Mouse (Mus musculus) gastrocnemius, postnatal 36 days (tissue): ENCODE results near the gene Slc39a1. TPM values are rescaled to one million over a fixed set of nuclear protein-coding genes. Genes with fewer than 3 reads are reported as not detected.

Experiments
- DNase-seq, 2 experiments: peaks; one replicate each; pipeline ENCODE4 v3.0.0; 2022
- intact Hi-C: fragments of 180-260 bp; cut with DNase I; formaldehyde crosslinking; loops from one replicate; pipeline ENCODE4 v1.15.1; 2025
- microRNA-seq, 2 experiments: library from miRNA; unstranded; fragments of <30 nt; microRNA quantifications; one replicate each; pipeline ENCODE4 v1.2.0; 2021
- total RNA-seq, 2 experiments: library from RNA; stranded (reverse); gene quantifications; 2 replicates each; pipeline ENCODE4 v1.2.3; 2021

Slc39a1 gene
- total RNA-seq, 2 experiments from 2014 or later, result 47.5 to 48.3 TPM

- DNase-seq, result no peak
- intact Hi-C loops, result no loop called here
Measured at GRCm38 (mm10) chr3:90291982-90292344, 44.0 kb downstream of the Slc39a1 start.

GRCm38 (mm10) chr3:90292345-90293275 is 44.6 kb downstream of the Slc39a1 start, which contains the start of gene Gatad2b:
Gene Gatad2b (plus strand): TSS chr3:90293178.
- intact Hi-C loops, result no loop called here
- DNase-seq, result peak; percentile 97 to 98

DNA sequence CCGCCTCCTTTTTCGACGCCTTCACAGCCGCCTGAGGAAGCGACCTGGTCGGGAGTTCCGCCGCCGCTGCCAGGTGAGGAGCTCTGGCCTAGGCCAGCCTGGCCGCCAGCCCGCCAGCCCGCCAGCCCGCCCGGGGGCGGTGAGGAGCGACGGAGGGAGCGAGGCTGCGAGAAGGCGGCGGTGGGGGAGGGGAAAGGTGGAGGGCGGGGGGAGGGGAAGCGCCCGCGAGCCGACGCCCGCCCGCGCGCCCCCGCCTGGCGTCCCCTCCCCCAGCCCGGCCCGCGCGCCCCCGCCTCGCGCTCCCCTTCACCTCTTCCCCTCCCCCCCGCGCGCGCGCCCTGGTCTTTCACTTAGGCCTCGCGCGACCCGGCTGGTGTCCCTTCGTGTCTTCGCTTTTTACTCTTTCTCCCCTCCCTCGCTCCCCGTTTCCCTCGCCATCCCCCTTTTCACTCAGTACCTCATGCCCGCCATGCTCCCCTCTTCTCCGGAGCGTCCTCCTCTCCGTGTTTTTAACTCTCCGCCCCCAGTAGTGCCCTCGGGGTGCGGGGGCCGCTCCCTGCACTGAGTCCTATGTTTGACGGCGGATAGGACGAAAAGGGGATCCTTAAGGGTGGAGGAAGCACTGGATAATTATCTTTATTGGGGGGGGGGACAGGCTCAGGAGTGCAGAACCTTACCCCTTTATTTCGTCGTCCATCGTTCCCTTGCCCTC is 45.5 kb downstream of the Slc39a1 start:
- peak; percentile 33 to 49 for DNase-seq
- intact Hi-C loops, result no loop called here

DNA sequence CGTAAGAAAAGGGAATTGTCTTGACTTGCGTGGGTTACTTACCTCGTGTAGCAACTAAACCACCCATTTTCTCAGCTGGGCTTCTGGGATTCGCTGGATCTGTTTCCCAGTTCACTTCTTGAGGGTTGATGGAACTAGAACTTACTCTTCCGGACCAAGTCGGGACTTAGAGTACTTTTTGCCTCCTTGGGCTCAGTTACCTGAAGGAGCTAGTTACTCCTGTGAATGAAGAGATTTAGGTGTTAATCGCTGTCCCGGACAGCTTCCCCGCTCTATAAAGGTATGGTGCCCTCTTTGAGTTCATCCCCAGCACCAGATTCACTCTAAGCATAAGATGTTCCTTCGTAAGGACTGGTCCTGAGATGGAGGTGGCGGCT is 46.1 kb downstream of the Slc39a1 start:
- DNase-seq, result no peak
- intact Hi-C loops, result no loop called here

- intact Hi-C loops, result no loop called here
- no peak for DNase-seq
Measured at GRCm38 (mm10) chr3:90294651-90295050, 46.7 kb downstream of the Slc39a1 start.

Small RNAs within 50 kb of the gene (microRNA-seq; reads per million reads assigned to microRNA genes)
- gene Mir7012, result 0 reads per million in 2 experiments

Other genes starting within 250 kb of the Slc39a1 start
- gene Hax1, start 249.4 kb upstream of the Slc39a1 start, total RNA-seq, result 10 to 100 TPM; 41.9 to 49.5 TPM
- gene 4933434E20Rik, start 196.5 kb upstream of the Slc39a1 start, total RNA-seq, result 10 to 100 TPM; 78.1 to 90.6 TPM
- gene Ubap2l, start 195.5 kb upstream of the Slc39a1 start, total RNA-seq, result 10 to 100 TPM; 80.6 to 90.5 TPM
- 100 to 1,000 TPM; 150 to 798 TPM for gene Tpm3, start 175.5 kb upstream of the Slc39a1 start, total RNA-seq
- gene Nup210l, start 144.0 kb upstream of the Slc39a1 start, total RNA-seq, result under 1 TPM in 1 of 2 experiments, not detected in 1; 0.05 TPM
- 100 to 1,000 TPM; 700 to 984 TPM for gene Rps27, start 34.5 kb upstream of the Slc39a1 start, total RNA-seq
- 1 to 10 TPM; 6.1 to 7.1 TPM for gene Rab13, start 34.5 kb upstream of the Slc39a1 start, total RNA-seq
- 10 to 100 TPM; 58.9 to 63.8 TPM for gene Jtb, start 16.6 kb upstream of the Slc39a1 start, total RNA-seq
- under 1 TPM in 1 of 2 experiments, not detected in 1; 0.26 TPM for gene Creb3l4, start 4.7 kb upstream of the Slc39a1 start, total RNA-seq
- gene Crtc2, start 6.0 kb downstream of the Slc39a1 start, total RNA-seq, result 10 to 100 TPM; 12.3 to 14.0 TPM
- gene Dennd4b, start 17.0 kb downstream of the Slc39a1 start, total RNA-seq, result 10 to 100 TPM; 78.4 to 81.8 TPM
- 10 to 100 TPM; 36.1 to 50.1 TPM for gene Gatad2b, start 45.0 kb downstream of the Slc39a1 start, total RNA-seq
- under 1 TPM; 0.59 to 0.91 TPM for gene Slc27a3, start 141.8 kb downstream of the Slc39a1 start, total RNA-seq
- gene Ints3, start 185.4 kb downstream of the Slc39a1 start, total RNA-seq, result 10 to 100 TPM; 14.3 to 15.0 TPM
- gene Npr1, start 217.7 kb downstream of the Slc39a1 start, total RNA-seq, result 1 to 10 TPM; 5.7 to 6.1 TPM
- 10 to 100 TPM; 23.8 to 25.4 TPM for gene Ilf2, start 228.0 kb downstream of the Slc39a1 start, total RNA-seq
- gene Snapin, start 242.9 kb downstream of the Slc39a1 start, total RNA-seq, result 10 to 100 TPM; 58.8 to 68.7 TPM